Mouse (Mus musculus): ENCODE data around the gene Acss1.

Gene Acss1

GRCm38 (mm10) chr2:150569847-150570590 lies 98.3 kb downstream of the Acss1 start, which contains the start of gene Cst7:
TSS of gene Cst7 (plus strand) at chr2:150570415.
- DNase-seq (ENCODE audit: inconsistent ontology term) = no peak

Data from Muller cell, postnatal 12 days (primary cell).